Mouse (Mus musculus) left cerebral cortex, adult 18-20 months (tissue): Measurements from ENCODE around the gene Wbp2. TPM values are rescaled to one million over a fixed set of nuclear protein-coding genes. Genes with fewer than 3 reads are reported as not detected.
"Not testable (repeated sequence)": the region's sequence is repeated elsewhere in the genome, so short reads cannot be mapped to it uniquely, and the experiment has no call there.

Source experiments
- DNase-seq, 2 experiments: peaks; one replicate each; pipeline ENCODE4 v3.0.0; 2021 to 2022; ENCODE audit warnings: low spot score in 2 of 2, mixed read lengths in 1 of 2
- long read RNA-seq, 2 experiments: library from polyadenylated mRNA; stranded (forward); transcript quantifications; one replicate each; pipeline ENCODE4 v2.0.0; 2021
- total RNA-seq, 2 experiments: library from RNA; stranded (reverse); gene quantifications; 2 replicates each; pipeline ENCODE4 v1.2.3; 2021

The Wbp2 gene
- 100 to 1,000 TPM; 464 to 477 TPM for total RNA-seq
- long read RNA-seq, experiment 1, transcript Wbp2-204 (5 exons, 789 nt), result minor isoform, 5 of 626 reads
- long read RNA-seq, experiment 1, transcript Wbp2-201 (8 exons, 1,826 nt), result major isoform, 436 of 626 reads
- long read RNA-seq, experiment 1, transcript Wbp2-202 (7 exons, 1,012 nt), result minor isoform, 100 of 626 reads
- long read RNA-seq, experiment 1, partial matches to known transcripts, result 25 of 626 reads
- long read RNA-seq, experiment 1, other reads (novel, unspliced or antisense), result 58 of 626 reads
- long read RNA-seq, experiment 2, transcript Wbp2-201 (8 exons, 1,826 nt), result major isoform, 249 of 390 reads
- long read RNA-seq, experiment 2, transcript Wbp2-202 (7 exons, 1,012 nt), result minor isoform, 76 of 390 reads
- long read RNA-seq, experiment 2, partial matches to known transcripts, result 19 of 390 reads
- long read RNA-seq, experiment 2, other reads (novel, unspliced or antisense), result 41 of 390 reads

GRCm38 (mm10) chr11:116086258-116087193 lies at the start of gene Wbp2:
Wbp2 (minus strand) TSS chr11:116086995.
- peak; percentile 95 to 98 for DNase-seq

- DNase-seq, result no peak
These were observed 47.4 kb upstream of the Wbp2 start for GRCm38 (mm10) chr11:116134171-116134570.

- no peak for DNase-seq
These were observed 46.7 kb upstream of the Wbp2 start for GRCm38 (mm10) chr11:116133497-116133896.

GRCm38 (mm10) chr11:116132366-116133333 lies 45.9 kb upstream of the Wbp2 start:
- no peak for DNase-seq

GRCm38 (mm10) chr11:116131349-116132170 lies 44.8 kb upstream of the Wbp2 start:
- DNase-seq, result no peak

GRCm38 (mm10) chr11:116130488-116131205 lies 43.9 kb upstream of the Wbp2 start, which contains the start of gene Trim65:
Trim65 (minus strand) TSS chr11:116131128.
- peak; percentile 84 to 90 for DNase-seq

GRCm38 (mm10) chr11:116129993-116130487 lies 43.2 kb upstream of the Wbp2 start:
- no peak for DNase-seq

- DNase-seq, result no peak
These were observed 42.4 kb upstream of the Wbp2 start for GRCm38 (mm10) chr11:116129091-116129790.

- DNase-seq, result no peak
These were observed 41.2 kb upstream of the Wbp2 start for GRCm38 (mm10) chr11:116127986-116128385.

- DNase-seq, result no peak
These were observed 40.6 kb upstream of the Wbp2 start, which contains the start of gene Trim47 for GRCm38 (mm10) chr11:116127156-116127980. Trim47 (minus strand) TSS chr11:116127210.

- DNase-seq, result no peak
These were observed 39.5 kb upstream of the Wbp2 start for GRCm38 (mm10) chr11:116126261-116126660.

- DNase-seq, result not testable (repeated sequence)
These were observed 35.0 kb upstream of the Wbp2 start for GRCm38 (mm10) chr11:116121731-116122245.

GRCm38 (mm10) chr11:116117819-116118218 lies 31.0 kb upstream of the Wbp2 start:
- DNase-seq, result no peak

- DNase-seq, result no peak
These were observed 30.4 kb upstream of the Wbp2 start for GRCm38 (mm10) chr11:116117241-116117640.

GRCm38 (mm10) chr11:116111611-116112203 lies 24.9 kb upstream of the Wbp2 start:
- DNase-seq, result no peak

- DNase-seq, result no peak
These were observed 24.3 kb upstream of the Wbp2 start for GRCm38 (mm10) chr11:116111067-116111466.
